Mouse (Mus musculus): ENCODE data around the gene Aaed1.

Gene Aaed1

GRCm38 (mm10) chr13:64252147-64252546 lies 60.4 kb downstream of the Aaed1 start:
- DNase-seq (ENCODE audit: low read depth, low spot score), result peak; percentile 24

GRCm38 (mm10) chr13:64250363-64250762 lies 62.1 kb downstream of the Aaed1 start:
- no peak for DNase-seq (ENCODE audit: low read depth, low spot score)

GRCm38 (mm10) chr13:64248775-64249524 lies 63.6 kb downstream of the Aaed1 start:
- DNase-seq (ENCODE audit: low read depth, low spot score), result peak; percentile 69

- peak; percentile 54 for DNase-seq (ENCODE audit: low read depth, low spot score)
These were observed 64.2 kb downstream of the Aaed1 start for GRCm38 (mm10) chr13:64248161-64248774.

- no peak for DNase-seq (ENCODE audit: low read depth, low spot score)
These were observed 66.4 kb downstream of the Aaed1 start for GRCm38 (mm10) chr13:64246106-64246505.

GRCm38 (mm10) chr13:64244685-64245261 lies 67.7 kb downstream of the Aaed1 start:
- DNase-seq (ENCODE audit: low read depth, low spot score), result no peak

GRCm38 (mm10) chr13:64242721-64243120 lies 69.8 kb downstream of the Aaed1 start:
- DNase-seq (ENCODE audit: low read depth, low spot score), result no peak

- DNase-seq (ENCODE audit: low read depth, low spot score), result no peak
These were observed 71.9 kb downstream of the Aaed1 start for GRCm38 (mm10) chr13:64240626-64241025.

GRCm38 (mm10) chr13:64237681-64238157 lies 74.8 kb downstream of the Aaed1 start:
- no peak for DNase-seq (ENCODE audit: low read depth, low spot score)

- DNase-seq (ENCODE audit: low read depth, low spot score), result peak; percentile 77
These were observed 75.4 kb downstream of the Aaed1 start for GRCm38 (mm10) chr13:64237000-64237680.

- no peak for DNase-seq (ENCODE audit: low read depth, low spot score)
These were observed 76.7 kb downstream of the Aaed1 start for GRCm38 (mm10) chr13:64235777-64236176.

GRCm38 (mm10) chr13:64235062-64235715 lies 77.3 kb downstream of the Aaed1 start:
- no peak for DNase-seq (ENCODE audit: low read depth, low spot score)

- no peak for DNase-seq (ENCODE audit: low read depth, low spot score)
These were observed 79.4 kb downstream of the Aaed1 start for GRCm38 (mm10) chr13:64233139-64233538.

- DNase-seq (ENCODE audit: low read depth, low spot score), result no peak
These were observed 85.8 kb downstream of the Aaed1 start for GRCm38 (mm10) chr13:64226725-64227124.

GRCm38 (mm10) chr13:64225738-64226137 lies 86.8 kb downstream of the Aaed1 start:
- DNase-seq (ENCODE audit: low read depth, low spot score), result no peak
